Mouse (Mus musculus): ENCODE results near the gene Kcnh3. TPM values are rescaled to one million over a fixed set of nuclear protein-coding genes. Genes with fewer than 3 reads are reported as not detected.
A peak's percentile ranks its signal among the peaks of the same experiment; 100 is the strongest.

Gene Kcnh3
- 0.05 and 0.07 TPM in 2 replicates for polyA plus RNA-seq (2015; fragmentation: Nextera tagmentation; extraction: Ambion mirVana)

DNA sequence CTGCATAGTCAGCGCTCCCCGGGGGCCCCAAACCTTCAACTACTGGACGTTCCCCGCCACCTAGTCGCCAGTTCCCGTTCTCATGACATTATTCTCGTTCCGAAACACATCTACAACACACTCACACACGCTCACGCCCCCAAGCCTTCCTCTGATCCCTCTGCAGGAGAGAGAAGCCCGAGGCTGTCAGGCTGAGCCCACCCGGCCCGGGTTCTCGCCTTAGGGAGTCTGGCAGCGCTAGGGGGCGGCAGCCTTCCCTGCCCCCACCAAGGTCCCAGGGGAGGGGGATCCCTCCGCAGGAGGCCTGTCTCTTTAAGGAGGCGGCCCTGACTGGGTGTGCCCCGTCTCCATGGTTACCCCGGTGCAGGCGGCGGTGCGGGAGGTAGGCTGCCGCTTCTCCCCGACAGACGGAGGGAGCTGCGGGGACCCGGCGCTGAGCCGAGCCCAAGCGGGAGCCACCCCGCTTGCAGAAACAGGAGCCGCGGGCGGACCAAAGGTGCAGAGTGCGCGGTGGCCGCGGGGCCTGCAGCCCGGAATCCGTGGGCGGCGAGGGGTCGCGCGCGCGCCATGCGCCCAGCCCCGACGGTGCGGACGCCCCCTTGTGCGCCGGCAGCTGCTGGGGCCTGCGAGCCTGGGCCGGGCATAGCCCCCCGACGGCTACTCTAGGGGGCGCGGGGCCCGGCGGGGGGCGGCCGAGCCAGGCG lies at the start of gene Kcnh3:
Gene Kcnh3, plus strand, starts transcription at position 654 of the 704 bp plus-strand sequence.
- Histone ChIP-seq H3K4me3 (ENCODE audit: low read depth, low read length) (peak within 1 kb of the TSS; percentile 49), H3K4me1 (ENCODE audit: insufficient read depth) (peaks cover 10% of the 10 kb centered on the region), H3K27ac (ENCODE audit: low read depth) (no peak within 1 kb of the TSS), H3K9me3 (ENCODE audit: low read length) (no peaks in the 10 kb centered on the region), H3K4me2 (ENCODE audit: low read depth, low read length) (peak within 1 kb of the TSS; percentile 78), H3K27me3 (ENCODE audit: insufficient read depth, low read length) (peaks cover 89% of the 10 kb centered on the region), H3K9ac (replicated peaks) (peak within 1 kb of the TSS; percentile 38), H3K36me3 (replicated peaks; ENCODE audit: insufficient read depth, low read length) (no peaks in the 10 kb centered on the region)
- ATAC-seq (peak; percentile 53), DNase-seq (peak; percentile 67)
- WGBS (ENCODE audit: insufficient replicate concordance), result 3% methylated on average over 40 of the region's 66 CpGs
- no peak for TF ChIP-seq CTCF (IDR thresholded peaks at IDR 0.05; ENCODE audit: low read depth)
- TF ChIP-seq EP300 (IDR thresholded peaks at IDR 0.05; ENCODE audit: low read depth), result no peak

DNA sequence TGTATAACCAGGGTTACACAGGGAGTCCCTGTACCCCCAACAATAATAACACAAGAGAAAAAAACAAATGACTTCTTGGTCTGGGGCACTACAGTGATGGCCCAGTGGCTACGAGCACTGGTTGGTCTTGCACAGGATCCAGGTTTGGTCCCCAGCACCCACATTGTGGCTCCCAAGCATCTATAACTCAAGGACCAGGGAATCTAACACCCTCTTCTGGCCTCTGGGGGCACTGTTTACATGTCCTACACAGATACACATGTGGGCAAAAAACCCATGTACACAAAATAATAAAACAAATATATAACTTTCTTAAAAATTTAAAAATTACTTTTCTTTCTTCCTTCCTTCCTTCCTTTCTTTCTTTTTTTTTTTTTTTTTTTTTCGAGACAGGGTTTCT lies 45.0 kb upstream of the Kcnh3 start:
- Histone ChIP-seq H3K4me1 (ENCODE audit: insufficient read depth) (no peaks in the 10 kb centered on the region; the same call in 1 of the 2 replicates), H3K4me2 (ENCODE audit: low read depth, low read length) (no peak overlapping the region), H3K27ac (ENCODE audit: low read depth) (no peak overlapping the region), H3K9ac (replicated peaks) (no peak overlapping the region), H3K9me3 (ENCODE audit: low read length) (no peaks in the 10 kb centered on the region), H3K27me3 (ENCODE audit: insufficient read depth, low read length) (no peaks in the 10 kb centered on the region), H3K36me3 (replicated peaks; ENCODE audit: insufficient read depth, low read length) (peaks cover 9% of the 10 kb centered on the region), H3K4me3 (ENCODE audit: low read depth, low read length) (no peak overlapping the region)
- TF ChIP-seq EP300 (IDR thresholded peaks at IDR 0.05; ENCODE audit: low read depth) (no peak), CTCF (IDR thresholded peaks at IDR 0.05; ENCODE audit: low read depth) (0 out of 2 replicates have a peak, but pooled peaks have one; percentile 8)
- ATAC-seq (no peak), DNase-seq (no peak)
- WGBS (ENCODE audit: insufficient replicate concordance), result 66% methylated on average over 1 of the region's 2 CpGs

DNA sequence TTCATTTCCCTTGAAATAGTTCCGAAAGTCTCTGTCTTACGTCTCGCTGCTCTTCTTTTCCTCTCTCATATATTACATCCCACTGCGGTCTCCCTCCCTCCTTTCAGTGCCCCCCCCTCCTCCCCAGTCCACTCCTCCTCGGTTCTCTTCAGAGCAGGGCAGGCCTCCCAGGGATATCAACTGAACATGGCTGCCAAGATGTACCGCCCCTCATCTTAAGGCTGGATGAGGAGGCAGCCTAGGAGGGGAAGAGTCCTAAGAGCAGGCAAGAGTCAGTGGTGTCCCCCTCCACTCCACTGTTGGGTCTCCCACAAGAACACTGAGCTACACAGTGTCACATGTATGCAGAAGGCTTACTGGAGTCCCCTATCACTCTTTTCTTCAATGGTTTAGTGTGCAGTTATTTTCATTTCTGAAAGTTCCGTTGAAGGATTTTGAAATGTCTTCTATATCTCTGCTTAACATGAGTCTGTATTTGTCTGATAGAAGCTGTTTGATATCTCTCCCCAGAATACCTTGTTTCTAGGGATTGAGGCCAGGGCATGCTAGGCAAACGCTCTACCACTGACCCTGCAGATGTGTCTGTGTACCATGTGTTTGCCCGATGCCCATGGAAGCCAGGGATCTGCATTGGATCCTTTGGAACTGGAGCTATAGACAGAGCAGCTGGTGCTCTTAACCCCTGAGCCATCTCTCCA lies 40.3 kb upstream of the Kcnh3 start:
- 80% methylated on average over 9 of the region's 9 CpGs for WGBS (ENCODE audit: insufficient replicate concordance)
- Histone ChIP-seq H3K36me3 (replicated peaks; ENCODE audit: insufficient read depth, low read length) (peaks cover 8% of the 10 kb centered on the region), H3K4me1 (ENCODE audit: insufficient read depth) (no peaks in the 10 kb centered on the region; the same call in 1 of the 2 replicates), H3K9me3 (ENCODE audit: low read length) (no peaks in the 10 kb centered on the region), H3K4me2 (ENCODE audit: low read depth, low read length) (no peak overlapping the region), H3K4me3 (ENCODE audit: low read depth, low read length) (no peak overlapping the region), H3K27me3 (ENCODE audit: insufficient read depth, low read length) (no peaks in the 10 kb centered on the region), H3K27ac (ENCODE audit: low read depth) (no peak overlapping the region), H3K9ac (replicated peaks) (no peak overlapping the region)
- ATAC-seq (peak; percentile 54), DNase-seq (no peak)
- no peak for TF ChIP-seq CTCF (IDR thresholded peaks at IDR 0.05; ENCODE audit: low read depth)
- TF ChIP-seq EP300 (IDR thresholded peaks at IDR 0.05; ENCODE audit: low read depth), result peak; percentile 52; the same call in 1 of the 2 replicates

DNA sequence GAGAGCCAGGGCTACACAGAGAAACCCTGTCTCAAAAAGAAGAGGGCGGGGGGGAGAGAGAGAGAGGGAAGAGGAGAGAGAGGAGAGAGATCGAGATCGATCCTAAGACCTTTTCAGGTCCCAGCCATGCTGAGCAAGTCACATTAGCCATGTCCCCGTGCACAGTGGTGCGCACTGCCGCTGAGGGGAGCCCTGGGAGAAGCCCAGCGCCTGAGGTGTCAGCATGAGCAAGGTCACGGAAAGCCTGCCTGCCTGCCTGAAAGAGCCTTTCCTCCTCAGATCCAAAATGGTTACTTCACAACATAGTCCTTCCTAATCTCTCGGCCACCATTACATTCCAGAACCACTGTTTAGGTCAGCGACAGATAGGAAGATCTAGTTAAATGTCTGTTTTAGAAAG lies 30.3 kb upstream of the Kcnh3 start:
- 76% methylated on average over 10 of the region's 10 CpGs for WGBS (ENCODE audit: insufficient replicate concordance)
- Histone ChIP-seq H3K9ac (replicated peaks) (no peak overlapping the region), H3K27ac (ENCODE audit: low read depth) (no peak overlapping the region), H3K9me3 (ENCODE audit: low read length) (0 out of 2 replicates have a peak, but pooled peaks cover 3% of the 10 kb centered on the region), H3K4me3 (ENCODE audit: low read depth, low read length) (no peak overlapping the region), H3K36me3 (replicated peaks; ENCODE audit: insufficient read depth, low read length) (no peaks in the 10 kb centered on the region; the same call in 1 of the 2 replicates), H3K4me2 (ENCODE audit: low read depth, low read length) (no peak overlapping the region), H3K27me3 (ENCODE audit: insufficient read depth, low read length) (no peaks in the 10 kb centered on the region), H3K4me1 (ENCODE audit: insufficient read depth) (no peaks in the 10 kb centered on the region)
- DNase-seq (no peak), ATAC-seq (no peak)
- no peak for TF ChIP-seq CTCF (IDR thresholded peaks at IDR 0.05; ENCODE audit: low read depth)
- no peak for TF ChIP-seq EP300 (IDR thresholded peaks at IDR 0.05; ENCODE audit: low read depth)

DNA sequence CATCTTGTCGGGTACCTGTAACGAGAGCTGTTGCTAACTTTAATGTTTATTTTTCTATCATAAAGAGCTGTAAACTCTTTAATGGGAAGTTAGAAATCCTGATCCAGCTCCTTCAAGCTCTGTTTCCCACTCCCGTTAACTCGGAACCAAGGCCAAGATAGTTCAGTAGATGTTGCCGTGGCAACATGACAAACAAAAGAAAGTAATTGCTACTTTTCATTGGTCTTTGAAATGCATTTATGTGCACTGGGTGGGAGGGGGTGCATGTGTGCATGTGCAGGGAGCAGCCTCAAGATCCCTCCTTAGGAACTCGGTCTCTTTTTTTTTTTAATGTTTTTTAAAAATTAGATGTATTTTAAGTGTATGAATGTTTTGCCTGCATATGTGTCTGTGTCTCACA lies 29.6 kb upstream of the Kcnh3 start:
- Histone ChIP-seq H3K4me3 (ENCODE audit: low read depth, low read length) (no peak overlapping the region), H3K36me3 (replicated peaks; ENCODE audit: insufficient read depth, low read length) (no peaks in the 10 kb centered on the region; the same call in none of the 2 replicates), H3K27ac (ENCODE audit: low read depth) (no peak overlapping the region), H3K9ac (replicated peaks) (no peak overlapping the region), H3K9me3 (ENCODE audit: low read length) (0 out of 2 replicates have a peak, but pooled peaks cover 3% of the 10 kb centered on the region), H3K4me1 (ENCODE audit: insufficient read depth) (no peaks in the 10 kb centered on the region), H3K27me3 (ENCODE audit: insufficient read depth, low read length) (no peaks in the 10 kb centered on the region), H3K4me2 (ENCODE audit: low read depth, low read length) (no peak overlapping the region)
- 88% methylated on average over 6 of the region's 6 CpGs for WGBS (ENCODE audit: insufficient replicate concordance)
- DNase-seq, result no peak
- no peak for TF ChIP-seq CTCF (IDR thresholded peaks at IDR 0.05; ENCODE audit: low read depth)
- no peak for TF ChIP-seq EP300 (IDR thresholded peaks at IDR 0.05; ENCODE audit: low read depth)
- ATAC-seq, result no peak

DNA sequence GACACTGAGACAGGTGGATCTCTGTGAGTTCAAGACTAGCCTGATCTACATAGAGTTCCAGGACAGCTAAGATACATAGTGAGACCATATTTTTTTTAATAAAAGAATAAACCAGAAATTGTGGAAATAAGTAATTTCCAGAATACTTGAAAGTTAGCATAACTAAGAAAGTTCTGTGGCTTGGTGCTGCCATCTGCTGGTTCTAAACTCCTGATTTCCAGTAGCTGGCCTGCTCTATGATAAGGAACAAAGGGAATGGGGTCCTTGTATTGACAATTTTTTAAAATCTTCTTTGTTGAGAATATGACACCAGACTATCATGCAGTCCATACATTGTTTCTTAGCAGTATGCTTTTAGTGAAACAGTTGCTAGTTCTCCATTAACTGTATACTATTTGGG lies 25.9 kb upstream of the Kcnh3 start:
- TF ChIP-seq CTCF (IDR thresholded peaks at IDR 0.05; ENCODE audit: low read depth) (peak; percentile 56), EP300 (IDR thresholded peaks at IDR 0.05; ENCODE audit: low read depth) (no peak)
- H3K36me3 ChIP-seq (replicated peaks; ENCODE audit: insufficient read depth, low read length), result no peaks in the 10 kb centered on the region; the same call in 1 of the 2 replicates
- H3K9ac ChIP-seq (replicated peaks), result no peak overlapping the region
- no peaks in the 10 kb centered on the region for H3K4me1 ChIP-seq (ENCODE audit: insufficient read depth)
- no peaks in the 10 kb centered on the region for H3K27me3 ChIP-seq (ENCODE audit: insufficient read depth, low read length)
- H3K27ac ChIP-seq (ENCODE audit: low read depth), result no peak overlapping the region
- ATAC-seq, result no peak
- no peak overlapping the region for H3K4me2 ChIP-seq (ENCODE audit: low read depth, low read length)
- peak; percentile 30 for DNase-seq
- H3K4me3 ChIP-seq (ENCODE audit: low read depth, low read length), result no peak overlapping the region
- no peaks in the 10 kb centered on the region for H3K9me3 ChIP-seq (ENCODE audit: low read length)

All from liver, postnatal 0 days (tissue).